Mouse (Mus musculus): ENCODE results near the gene Sh3kbp1.

Sh3kbp1 gene

GRCm38 (mm10) chrX:159912061-159912460 is 285.0 kb downstream of the Sh3kbp1 start:
- DNase-seq (ENCODE audit: low read depth, low spot score): no peak

DNA sequence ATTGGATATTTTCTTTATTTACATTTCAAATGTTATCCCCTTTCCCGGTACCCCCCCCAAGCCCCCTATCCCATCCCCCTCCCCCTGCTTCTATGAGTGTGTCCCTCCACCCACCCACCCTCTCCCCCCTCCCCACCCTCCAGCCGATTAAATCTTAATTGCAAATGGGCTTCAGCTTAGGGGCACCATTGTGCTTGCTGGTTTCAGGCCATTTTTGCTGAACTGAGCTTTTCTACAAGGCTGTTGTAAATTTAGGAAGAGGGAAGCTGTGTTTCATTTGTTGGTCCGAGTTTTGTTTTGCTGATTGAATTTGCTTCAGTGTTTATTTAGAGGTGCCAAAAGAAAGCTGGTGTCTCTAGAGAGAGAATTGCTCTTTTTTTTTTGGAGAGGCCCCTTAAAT is 286.4 kb downstream of the Sh3kbp1 start:
- DNase-seq (ENCODE audit: low read depth, low spot score): no peak

DNA sequence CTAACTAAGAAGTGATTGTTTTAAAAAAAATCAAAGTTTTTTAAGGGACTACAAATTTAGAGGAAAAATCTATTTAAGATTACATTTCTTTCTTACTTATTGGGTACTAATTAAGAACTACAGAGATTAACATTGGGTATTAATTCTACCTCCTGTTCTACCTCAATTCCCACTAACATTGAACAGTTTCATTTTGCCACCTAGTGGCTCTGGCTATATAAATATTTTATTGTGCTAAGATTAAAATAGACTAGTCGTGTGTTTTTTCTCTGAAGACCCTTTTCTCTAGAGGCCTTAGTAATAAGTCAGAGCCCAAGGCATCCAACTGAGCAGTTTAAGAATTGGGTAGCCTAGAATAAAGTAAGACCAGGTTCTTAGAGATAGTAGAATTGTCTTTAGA is 288.1 kb downstream of the Sh3kbp1 start:
- DNase-seq (ENCODE audit: low read depth, low spot score): no peak

DNA sequence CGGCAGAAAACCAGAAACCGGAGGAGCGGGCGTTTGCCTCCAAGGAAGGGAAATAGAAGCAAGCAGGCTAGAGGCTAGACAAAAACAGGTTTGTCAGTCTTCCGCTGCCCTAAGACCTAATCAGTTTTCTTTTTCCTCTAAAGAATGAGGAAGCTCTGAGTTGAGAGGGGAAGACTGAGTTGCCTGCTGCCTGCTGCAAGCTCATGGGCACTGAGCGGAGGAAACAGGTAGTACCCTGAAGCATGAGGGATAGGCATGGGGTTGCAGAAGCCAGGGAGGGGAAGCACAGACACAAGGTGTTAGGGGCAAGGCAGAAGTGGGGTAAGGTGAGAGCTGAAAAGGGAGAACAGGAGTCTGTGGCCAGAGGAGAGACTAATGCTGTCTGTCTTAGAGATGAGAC is 297.7 kb downstream of the Sh3kbp1 start:
- DNase-seq (ENCODE audit: low read depth, low spot score): no peak

GRCm38 (mm10) chrX:159928165-159928564 is 301.1 kb downstream of the Sh3kbp1 start:
- no peak for DNase-seq (ENCODE audit: low read depth, low spot score)

- DNase-seq (ENCODE audit: low read depth, low spot score): no peak
These were observed 301.8 kb downstream of the Sh3kbp1 start for GRCm38 (mm10) chrX:159928834-159929233.

DNA sequence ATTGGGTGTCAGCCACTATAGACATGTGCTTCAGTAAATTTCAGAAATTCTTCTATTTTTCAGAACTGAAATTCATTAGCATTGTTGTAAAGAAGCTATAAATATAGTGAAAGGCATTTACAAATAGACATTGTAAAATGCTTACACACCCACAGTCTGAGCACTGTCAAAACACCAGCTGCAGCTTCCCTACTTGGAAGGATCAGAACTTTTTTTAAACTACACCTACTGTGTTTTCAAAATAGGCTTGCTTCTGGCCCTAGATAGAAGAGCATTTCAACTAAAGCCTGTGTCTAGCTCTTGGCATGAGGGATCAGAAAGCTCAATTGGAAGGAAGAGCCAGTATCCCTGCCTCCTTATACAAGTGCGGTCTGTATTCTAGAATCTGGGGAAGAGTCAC is 305.0 kb downstream of the Sh3kbp1 start:
- DNase-seq (ENCODE audit: low read depth, low spot score): no peak

GRCm38 (mm10) chrX:159942569-159942968 is 315.5 kb downstream of the Sh3kbp1 start:
- no peak for DNase-seq (ENCODE audit: low read depth, low spot score)

- no peak for DNase-seq (ENCODE audit: low read depth, low spot score)
These were observed 316.5 kb downstream of the Sh3kbp1 start for GRCm38 (mm10) chrX:159943586-159943985.

GRCm38 (mm10) chrX:159953546-159954429 is 326.7 kb downstream of the Sh3kbp1 start:
- DNase-seq (ENCODE audit: low read depth, low spot score): no peak

GRCm38 (mm10) chrX:159954430-159954779 is 327.3 kb downstream of the Sh3kbp1 start:
- DNase-seq (ENCODE audit: low read depth, low spot score): no peak

- no peak for DNase-seq (ENCODE audit: low read depth, low spot score)
These were observed 328.4 kb downstream of the Sh3kbp1 start for GRCm38 (mm10) chrX:159955433-159955832.

GRCm38 (mm10) chrX:159961385-159961784 is 334.3 kb downstream of the Sh3kbp1 start:
- DNase-seq (ENCODE audit: low read depth, low spot score): no peak

DNA sequence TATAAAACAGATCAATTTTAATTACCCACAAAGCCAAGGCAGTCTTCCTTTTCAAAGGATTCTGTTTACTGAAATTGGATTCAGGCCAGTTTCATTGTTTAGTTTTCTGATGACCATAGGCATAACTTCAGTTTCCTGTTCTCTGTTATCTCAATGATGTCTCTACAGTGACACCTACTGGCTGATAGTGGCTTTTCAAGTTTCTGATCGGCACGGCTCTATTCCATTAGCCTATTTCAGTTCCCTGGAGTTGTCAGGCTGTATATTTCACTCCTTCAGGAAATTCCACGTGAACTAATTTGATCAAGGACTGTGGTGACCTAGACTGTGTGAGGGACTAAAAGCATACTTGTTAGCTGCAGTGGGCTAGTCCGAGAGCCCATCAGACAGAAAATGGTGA is 336.2 kb downstream of the Sh3kbp1 start:
- DNase-seq (ENCODE audit: low read depth, low spot score): peak; percentile 48

DNA sequence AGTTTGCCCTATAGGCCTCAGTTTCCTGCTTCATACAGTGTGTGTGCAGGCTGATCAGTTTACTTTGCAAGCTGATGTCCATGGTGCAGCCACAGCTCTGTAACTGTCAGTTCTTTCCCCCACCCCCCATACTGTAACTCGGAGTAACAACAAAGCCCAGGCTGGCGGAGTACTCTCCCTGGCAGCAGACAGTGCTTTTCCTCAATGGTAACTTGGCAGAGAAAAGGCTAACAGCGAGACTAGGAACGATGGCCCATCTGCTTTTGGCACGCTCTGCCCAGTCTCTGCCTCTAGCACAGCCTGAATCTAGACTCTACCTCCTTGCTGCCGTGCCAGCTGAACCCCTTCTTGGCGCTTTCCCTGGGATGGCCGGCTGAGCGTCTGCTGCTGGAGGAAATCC is 336.9 kb downstream of the Sh3kbp1 start:
- DNase-seq (ENCODE audit: low read depth, low spot score): no peak

GRCm38 (mm10) chrX:159969025-159969424 is 342.0 kb downstream of the Sh3kbp1 start:
- no peak for DNase-seq (ENCODE audit: low read depth, low spot score)

GRCm38 (mm10) chrX:159971091-159971779 is 344.2 kb downstream of the Sh3kbp1 start:
- DNase-seq (ENCODE audit: low read depth, low spot score): no peak

GRCm38 (mm10) chrX:159973730-159974129 is 346.7 kb downstream of the Sh3kbp1 start:
- peak; percentile 21 for DNase-seq (ENCODE audit: low read depth, low spot score)

DNA sequence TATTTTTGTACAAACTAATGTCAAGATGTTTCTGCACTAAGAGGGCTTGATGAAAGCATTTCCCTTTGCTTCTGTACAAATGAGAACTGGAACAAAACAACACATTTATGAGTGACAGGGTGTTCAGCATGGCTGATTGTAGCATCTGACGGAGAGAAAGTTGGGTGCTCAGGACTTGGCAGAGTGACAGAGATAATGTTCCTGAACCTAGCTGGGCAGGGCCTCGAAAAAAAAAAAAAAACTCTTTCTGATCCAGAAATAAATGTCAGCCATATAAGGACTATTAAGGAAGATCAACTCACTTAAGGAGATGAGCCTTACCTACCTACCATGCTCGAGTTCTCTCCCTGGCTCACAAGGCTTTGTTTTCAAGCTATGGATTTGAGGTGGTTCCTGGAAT is 349.2 kb downstream of the Sh3kbp1 start:
- DNase-seq (ENCODE audit: low read depth, low spot score): no peak

- DNase-seq (ENCODE audit: low read depth, low spot score): peak; percentile 27
These were observed 361.2 kb downstream of the Sh3kbp1 start, which contains the start of gene Map3k15 for GRCm38 (mm10) chrX:159988002-159988960. Gene Map3k15 (plus strand): TSS chrX:159988433.

- no peak for DNase-seq (ENCODE audit: low read depth, low spot score)
These were observed 368.7 kb downstream of the Sh3kbp1 start for GRCm38 (mm10) chrX:159995808-159996207.

Data from retina, postnatal 7 days (tissue).